ENCODE assay signal across 8 mouse cellular contexts in genomic region chr2:49312629-49313447, GRCm38 (mm10).
DNase-seq lines count a peak whose midpoint lies in the region; ATAC-seq lines count a peak whose summit lies in the region.

No protein-coding gene starts in this region.

- no peaks in the 10 kb centered on the region for H3K9me3 ChIP-seq in hindbrain, embryonic 12.5 days (replicated peaks)

- H3K36me3 ChIP-seq in hindbrain, embryonic 12.5 days: no peaks in the 10 kb centered on the region

- H3K4me1 ChIP-seq in hindbrain, embryonic 12.5 days: peaks cover 3% of the 10 kb centered on the region; the same call in 1 of the 2 replicates

- 44% methylated on average over 19 of the region's 19 CpGs for WGBS in hindbrain, embryonic 12.5 days

- peak; percentile 79 for DNase-seq in Muller cell, postnatal 12 days (ENCODE audit: inconsistent ontology term)
- peak; percentile 90 to 91 for DNase-seq in cerebellum, postnatal 10 days
- peak; percentile 60 to 81 for DNase-seq in frontal cortex, postnatal 10 days (ENCODE audit: low spot score in 2 of 2)
- peak; percentile 83 to 87 for DNase-seq in layer of hippocampus, postnatal 14 days (ENCODE audit: low spot score in 2 of 2)
- DNase-seq in lung, postnatal 14 days: peak; percentile 88
- DNase-seq in retina, adult 2 months (ENCODE audit: low read depth, low spot score): peak; percentile 29
- peak; percentile 80 to 83 for DNase-seq in thymus, postnatal 36 days

- peak overlapping the region; percentile 50 for H3K4me2 ChIP-seq in hindbrain, embryonic 12.5 days (replicated peaks)

- peak overlapping the region; percentile 41; the same call in 1 of the 2 replicates for H3K9ac ChIP-seq in hindbrain, embryonic 12.5 days

- no peaks in the 10 kb centered on the region for H3K27me3 ChIP-seq in hindbrain, embryonic 12.5 days

- peak; percentile 89 for ATAC-seq in hindbrain, embryonic 12.5 days (ENCODE audit: low FRiP score)

- peak overlapping the region; percentile 22 for H3K4me3 ChIP-seq in hindbrain, embryonic 12.5 days

- H3K27ac ChIP-seq in hindbrain, embryonic 12.5 days: no peak overlapping the region

Comparison
In these comparisons a context has a peak if more than half of its experiments do, and no peak if none do; other contexts are left out.
1. DNase-seq: peak in every context shown above with its lines; median percentile 90 in cerebellum, postnatal 10 days; 88 in lung, postnatal 14 days; 85 in layer of hippocampus, postnatal 14 days; 82 in thymus, postnatal 36 days; 79 in Muller cell, postnatal 12 days; 70 in frontal cortex, postnatal 10 days; 29 in retina, adult 2 months.